8 mouse cellular contexts compared by ENCODE assay signal in genomic region chr5:135867637-135868593, GRCm38 (mm10). TPM values are rescaled to one million over a fixed set of nuclear protein-coding genes. Genes with fewer than 3 reads are reported as not detected.
A peak's percentile ranks its signal among the peaks of the same experiment; 100 is the strongest.
DNase-seq lines count a peak whose midpoint lies in the region; ATAC-seq and TF ChIP-seq lines count a peak whose summit lies in the region.

No protein-coding gene starts in this region.

- H3K4me3 ChIP-seq in lung, postnatal 0 days (ENCODE audit: low read depth, low read length), result peak overlapping the region; percentile 35
- peak overlapping the region; percentile 14; the same call in 1 of the 2 replicates for H3K4me3 ChIP-seq in liver, embryonic 15.5 days (replicated peaks)
- H3K4me3 ChIP-seq in stomach, embryonic 16.5 days (replicated peaks; ENCODE audit: low read length), result peak overlapping the region; percentile 53

- no peak; the same call in 1 of the 2 replicates for ATAC-seq in lung, postnatal 0 days
- no peak for ATAC-seq in liver, embryonic 15.5 days (ENCODE audit: insufficient read depth)
- peak; percentile 15; the same call in 1 of the 2 replicates for ATAC-seq in stomach, embryonic 16.5 days (ENCODE audit: insufficient read depth, low FRiP score)

- DNase-seq in cerebellum, adult 11-12 months, result peak; percentile 41
- no peak for DNase-seq in cerebellum, adult 11 months
- no peak for DNase-seq in lung, postnatal 0 days (ENCODE audit: low spot score)
- DNase-seq in lung, postnatal 36 days, result no peak
- DNase-seq in heart, postnatal 14 days, result peak; percentile 45 to 49
- DNase-seq in spleen, adult 18-20 months, result no peak

- H3K27me3 ChIP-seq in lung, postnatal 0 days (replicated peaks; ENCODE audit: insufficient read depth, low read length), result peaks cover 33% of the 10 kb centered on the region
- peaks cover 91% of the 10 kb centered on the region for H3K27me3 ChIP-seq in liver, embryonic 15.5 days
- peaks cover 44% of the 10 kb centered on the region for H3K27me3 ChIP-seq in stomach, embryonic 16.5 days (ENCODE audit: control insufficient read depth, insufficient read depth, low read length)

- H3K9me3 ChIP-seq in lung, postnatal 0 days (ENCODE audit: low read length), result no peaks in the 10 kb centered on the region
- H3K9me3 ChIP-seq in liver, embryonic 15.5 days (replicated peaks), result no peaks in the 10 kb centered on the region
- no peaks in the 10 kb centered on the region for H3K9me3 ChIP-seq in stomach, embryonic 16.5 days (replicated peaks; ENCODE audit: control insufficient read depth, low read length)

- intact Hi-C loops in heart, postnatal 14 days (cut with DNase I), result no loop called here

- no peak for TF ChIP-seq EP300 in lung, postnatal 0 days (IDR thresholded peaks at IDR 0.05)

- no peak overlapping the region for H3K27ac ChIP-seq in lung, postnatal 0 days (ENCODE audit: low read length)
- no peak overlapping the region for H3K27ac ChIP-seq in liver, embryonic 15.5 days (replicated peaks)
- H3K27ac ChIP-seq in stomach, embryonic 16.5 days (ENCODE audit: low read length), result no peak overlapping the region

- H3K4me1 ChIP-seq in lung, postnatal 0 days (ENCODE audit: insufficient read depth, low read depth, low read length), result no peaks in the 10 kb centered on the region
- H3K4me1 ChIP-seq in liver, embryonic 15.5 days (replicated peaks), result no peaks in the 10 kb centered on the region; the same call in 1 of the 2 replicates
- peaks cover 10% of the 10 kb centered on the region; the same call in 1 of the 2 replicates for H3K4me1 ChIP-seq in stomach, embryonic 16.5 days (ENCODE audit: control insufficient read depth, insufficient read depth, low read length)

- no peaks in the 10 kb centered on the region for H3K36me3 ChIP-seq in lung, postnatal 0 days (ENCODE audit: insufficient read depth, low read length)
- H3K36me3 ChIP-seq in liver, embryonic 15.5 days (replicated peaks), result no peaks in the 10 kb centered on the region
- no peaks in the 10 kb centered on the region for H3K36me3 ChIP-seq in stomach, embryonic 16.5 days (ENCODE audit: control insufficient read depth, insufficient read depth, low read length)

- H3K9ac ChIP-seq in lung, postnatal 0 days (replicated peaks; ENCODE audit: low read depth), result no peak overlapping the region
- H3K9ac ChIP-seq in liver, embryonic 15.5 days, result no peak overlapping the region
- peak overlapping the region; percentile 69 for H3K9ac ChIP-seq in stomach, embryonic 16.5 days (ENCODE audit: low read length)

- no peak for TF ChIP-seq CTCF in lung, postnatal 0 days (IDR thresholded peaks at IDR 0.05)

- peak overlapping the region; percentile 67 for H3K4me2 ChIP-seq in lung, postnatal 0 days (replicated peaks; ENCODE audit: low read depth, low read length)
- H3K4me2 ChIP-seq in liver, embryonic 15.5 days, result peak overlapping the region; percentile 48
- H3K4me2 ChIP-seq in stomach, embryonic 16.5 days (ENCODE audit: low read depth, low read length), result peak overlapping the region; percentile 95

- under 1% methylated on average over 56 of the region's 89 CpGs for WGBS in lung, postnatal 0 days
- WGBS in liver, embryonic 15.5 days (ENCODE audit: insufficient replicate concordance), result 2% methylated on average over 83 of the region's 89 CpGs
- under 1% methylated on average over 83 of the region's 89 CpGs for WGBS in stomach, embryonic 16.5 days

RNA-seq across cellular contexts. Expression of gene Hspb1, which starts 19.8 kb away (rescaled TPM):
- polyA plus RNA-seq in lung, postnatal 0 days (2015; fragmentation: Nextera tagmentation; extraction: Ambion mirVana), result 198 and 248 TPM in 2 replicates
- 100 to 1,000 TPM; 271 to 306 TPM for total RNA-seq in heart, postnatal 14 days (2021)
- polyA plus RNA-seq in liver, embryonic 15.5 days (2015; fragmentation: Nextera tagmentation; extraction: Ambion mirVana), result 12.6 and 16.1 TPM in 2 replicates
- 649 and 704 TPM in 2 replicates for polyA plus RNA-seq in stomach, embryonic 16.5 days (2015; fragmentation: Nextera tagmentation; extraction: Ambion mirVana)

Comparison
In these comparisons a context has a peak if more than half of its experiments do, and no peak if none do; other contexts are left out.
1. DNase-seq: peak in cerebellum, adult 11-12 months (single experiment) and heart, postnatal 14 days (2 of 2); none in cerebellum, adult 11 months (single experiment), lung, postnatal 0 days (single experiment), lung, postnatal 36 days (single experiment) and spleen, adult 18-20 months (0 of 2).
2. RNA of gene Hspb1, which starts 19.8 kb away (polyA plus RNA-seq): 649 to 704 TPM in stomach, embryonic 16.5 days and 198 to 248 TPM in lung, postnatal 0 days; 12.6 to 16.1 TPM in liver, embryonic 15.5 days; every median in the first group is over 10 times any median in the second.
3. Peak in every context shown above with its lines, with median percentiles within 50 percentile points of each other: H3K4me2 ChIP-seq and H3K4me3 ChIP-seq.